Mouse (Mus musculus): Measurements from ENCODE around the gene Fryl. TPM values are rescaled to one million over a fixed set of nuclear protein-coding genes. Genes with fewer than 3 reads are reported as not detected.
A peak's percentile ranks its signal among the peaks of the same experiment; 100 is the strongest.

The Fryl gene
- polyA plus RNA-seq, 1 experiment from 2014 or later, result 48.0 TPM

GRCm38 (mm10) chr5:73268636-73269213 is 12.3 kb upstream of the Fryl start:
- Histone ChIP-seq H3K36me3 (ENCODE audit: control insufficient read depth, insufficient read depth, low read length) (no peaks in the 10 kb centered on the region), H3K27me3 (ENCODE audit: control insufficient read depth, insufficient read depth, low read length) (no peaks in the 10 kb centered on the region), H3K4me1 (replicated peaks; ENCODE audit: control insufficient read depth, insufficient read depth, low read length) (no peaks in the 10 kb centered on the region), H3K9ac (ENCODE audit: low read length) (no peak overlapping the region), H3K9me3 (ENCODE audit: control insufficient read depth, low read length) (no peaks in the 10 kb centered on the region), H3K27ac (ENCODE audit: low read depth, low read length) (no peak overlapping the region), H3K4me2 (ENCODE audit: low read depth, low read length, severe bottlenecking) (no peak overlapping the region), H3K4me3 (ENCODE audit: low read depth, low read length) (no peak overlapping the region)
- DNase-seq (ENCODE audit: low spot score), result no peak
- 87% methylated on average over 11 of the region's 11 CpGs for WGBS
- no peak for ATAC-seq (replicated peaks; ENCODE audit: low FRiP score)

- H3K27ac ChIP-seq (ENCODE audit: low read depth, low read length), result no peak overlapping the region
- DNase-seq (ENCODE audit: low spot score), result no peak
- 73% methylated on average over 5 of the region's 5 CpGs for WGBS
- H3K36me3 ChIP-seq (ENCODE audit: control insufficient read depth, insufficient read depth, low read length), result no peaks in the 10 kb centered on the region
- no peaks in the 10 kb centered on the region for H3K27me3 ChIP-seq (ENCODE audit: control insufficient read depth, insufficient read depth, low read length)
- H3K9ac ChIP-seq (ENCODE audit: low read length), result no peak overlapping the region
- ATAC-seq (replicated peaks; ENCODE audit: low FRiP score), result no peak
- no peak overlapping the region for H3K4me3 ChIP-seq (ENCODE audit: low read depth, low read length)
- H3K4me1 ChIP-seq (replicated peaks; ENCODE audit: control insufficient read depth, insufficient read depth, low read length), result no peaks in the 10 kb centered on the region
- no peaks in the 10 kb centered on the region for H3K9me3 ChIP-seq (ENCODE audit: control insufficient read depth, low read length)
- H3K4me2 ChIP-seq (ENCODE audit: low read depth, low read length, severe bottlenecking), result no peak overlapping the region
These were observed 9.0 kb upstream of the Fryl start for GRCm38 (mm10) chr5:73265460-73265859.

- Histone ChIP-seq H3K4me1 (replicated peaks; ENCODE audit: control insufficient read depth, insufficient read depth, low read length) (no peaks in the 10 kb centered on the region), H3K27me3 (ENCODE audit: control insufficient read depth, insufficient read depth, low read length) (no peaks in the 10 kb centered on the region), H3K9me3 (ENCODE audit: control insufficient read depth, low read length) (no peaks in the 10 kb centered on the region), H3K9ac (ENCODE audit: low read length) (no peak overlapping the region), H3K4me2 (ENCODE audit: low read depth, low read length, severe bottlenecking) (no peak overlapping the region), H3K4me3 (ENCODE audit: low read depth, low read length) (no peak overlapping the region), H3K36me3 (ENCODE audit: control insufficient read depth, insufficient read depth, low read length) (no peaks in the 10 kb centered on the region), H3K27ac (ENCODE audit: low read depth, low read length) (no peak overlapping the region)
- 71% methylated on average over 5 of the region's 5 CpGs for WGBS
- DNase-seq (ENCODE audit: low spot score), result no peak
- no peak for ATAC-seq (replicated peaks; ENCODE audit: low FRiP score)
These were observed 7.7 kb upstream of the Fryl start for GRCm38 (mm10) chr5:73264122-73264521.

- H3K27me3 ChIP-seq (ENCODE audit: control insufficient read depth, insufficient read depth, low read length), result no peaks in the 10 kb centered on the region
- H3K4me3 ChIP-seq (ENCODE audit: low read depth, low read length), result no peak overlapping the region
- DNase-seq (ENCODE audit: low spot score) (no peak), ATAC-seq (replicated peaks; ENCODE audit: low FRiP score) (no peak)
- no peaks in the 10 kb centered on the region for H3K4me1 ChIP-seq (replicated peaks; ENCODE audit: control insufficient read depth, insufficient read depth, low read length)
- 54% methylated on average over 8 of the region's 8 CpGs for WGBS
- H3K27ac ChIP-seq (ENCODE audit: low read depth, low read length), result no peak overlapping the region
- H3K4me2 ChIP-seq (ENCODE audit: low read depth, low read length, severe bottlenecking), result no peak overlapping the region; the same call in 1 of the 2 replicates
- H3K9ac ChIP-seq (ENCODE audit: low read length), result no peak overlapping the region
- no peaks in the 10 kb centered on the region for H3K9me3 ChIP-seq (ENCODE audit: control insufficient read depth, low read length)
- H3K36me3 ChIP-seq (ENCODE audit: control insufficient read depth, insufficient read depth, low read length), result no peaks in the 10 kb centered on the region
These were observed 1.3 kb upstream of the Fryl start for GRCm38 (mm10) chr5:73257723-73258122.

- H3K27me3 ChIP-seq (ENCODE audit: control insufficient read depth, insufficient read depth, low read length), result no peaks in the 10 kb centered on the region
- H3K36me3 ChIP-seq (ENCODE audit: control insufficient read depth, insufficient read depth, low read length), result no peaks in the 10 kb centered on the region
- H3K4me2 ChIP-seq (ENCODE audit: low read depth, low read length, severe bottlenecking), result peak overlapping the region; percentile 54
- peak overlapping the region; percentile 48; the same call in 1 of the 2 replicates for H3K9ac ChIP-seq (ENCODE audit: low read length)
- H3K9me3 ChIP-seq (ENCODE audit: control insufficient read depth, low read length), result no peaks in the 10 kb centered on the region
- no peak for DNase-seq (ENCODE audit: low spot score)
- 4% methylated on average over 11 of the region's 11 CpGs for WGBS
- H3K4me3 ChIP-seq (ENCODE audit: low read depth, low read length), result peak overlapping the region; percentile 95
- peak; percentile 4; the same call in 1 of the 2 replicates for ATAC-seq (replicated peaks; ENCODE audit: low FRiP score)
- no peak overlapping the region for H3K27ac ChIP-seq (ENCODE audit: low read depth, low read length)
- no peaks in the 10 kb centered on the region for H3K4me1 ChIP-seq (replicated peaks; ENCODE audit: control insufficient read depth, insufficient read depth, low read length)
These were observed 677 bp upstream of the Fryl start for GRCm38 (mm10) chr5:73257096-73257495.

- Histone ChIP-seq H3K4me2 (ENCODE audit: low read depth, low read length, severe bottlenecking) (peak overlapping the region; percentile 66), H3K27ac (ENCODE audit: low read depth, low read length) (peak overlapping the region; percentile 91), H3K9me3 (ENCODE audit: control insufficient read depth, low read length) (no peaks in the 10 kb centered on the region), H3K27me3 (ENCODE audit: control insufficient read depth, insufficient read depth, low read length) (no peaks in the 10 kb centered on the region), H3K9ac (ENCODE audit: low read length) (peak overlapping the region; percentile 95), H3K36me3 (ENCODE audit: control insufficient read depth, insufficient read depth, low read length) (no peaks in the 10 kb centered on the region), H3K4me3 (ENCODE audit: low read depth, low read length) (peak overlapping the region; percentile 95), H3K4me1 (replicated peaks; ENCODE audit: control insufficient read depth, insufficient read depth, low read length) (no peaks in the 10 kb centered on the region)
- ATAC-seq (replicated peaks; ENCODE audit: low FRiP score) (peak; percentile 64), DNase-seq (ENCODE audit: low spot score) (peak; percentile 82)
- under 1% methylated on average over 122 of the region's 129 CpGs for WGBS
These were observed 833 bp downstream of the Fryl start for GRCm38 (mm10) chr5:73255321-73256251.

GRCm38 (mm10) chr5:73254660-73255059 is 1.8 kb downstream of the Fryl start:
- H3K36me3 ChIP-seq (ENCODE audit: control insufficient read depth, insufficient read depth, low read length), result no peaks in the 10 kb centered on the region
- WGBS, result 51% methylated on average over 5 of the region's 5 CpGs
- ATAC-seq (replicated peaks; ENCODE audit: low FRiP score) (no peak), DNase-seq (ENCODE audit: low spot score) (no peak)
- H3K4me1 ChIP-seq (replicated peaks; ENCODE audit: control insufficient read depth, insufficient read depth, low read length), result no peaks in the 10 kb centered on the region
- H3K27ac ChIP-seq (ENCODE audit: low read depth, low read length), result peak overlapping the region; percentile 91; the same call in 1 of the 2 replicates
- H3K27me3 ChIP-seq (ENCODE audit: control insufficient read depth, insufficient read depth, low read length), result no peaks in the 10 kb centered on the region
- peak overlapping the region; percentile 95 for H3K4me3 ChIP-seq (ENCODE audit: low read depth, low read length)
- H3K9me3 ChIP-seq (ENCODE audit: control insufficient read depth, low read length), result no peaks in the 10 kb centered on the region
- H3K9ac ChIP-seq (ENCODE audit: low read length), result peak overlapping the region; percentile 95
- H3K4me2 ChIP-seq (ENCODE audit: low read depth, low read length, severe bottlenecking), result peak overlapping the region; percentile 66

- no peak for DNase-seq (ENCODE audit: low spot score)
- no peak for ATAC-seq (replicated peaks; ENCODE audit: low FRiP score)
- Histone ChIP-seq H3K4me3 (ENCODE audit: low read depth, low read length) (no peak overlapping the region), H3K27me3 (ENCODE audit: control insufficient read depth, insufficient read depth, low read length) (no peaks in the 10 kb centered on the region), H3K27ac (ENCODE audit: low read depth, low read length) (no peak overlapping the region), H3K36me3 (ENCODE audit: control insufficient read depth, insufficient read depth, low read length) (no peaks in the 10 kb centered on the region), H3K9ac (ENCODE audit: low read length) (no peak overlapping the region), H3K4me2 (ENCODE audit: low read depth, low read length, severe bottlenecking) (no peak overlapping the region), H3K9me3 (ENCODE audit: control insufficient read depth, low read length) (no peaks in the 10 kb centered on the region), H3K4me1 (replicated peaks; ENCODE audit: control insufficient read depth, insufficient read depth, low read length) (no peaks in the 10 kb centered on the region)
These were observed 3.7 kb downstream of the Fryl start for GRCm38 (mm10) chr5:73252739-73253138.

Measured in forebrain, embryonic 11.5 days (tissue).